Mouse (Mus musculus): ENCODE data around the gene Cd200r2. TPM values are rescaled to one million over a fixed set of nuclear protein-coding genes. Genes with fewer than 3 reads are reported as not detected.

Gene Cd200r2
- polyA plus RNA-seq, 1 experiment from 2014 or later = not detected

DNA sequence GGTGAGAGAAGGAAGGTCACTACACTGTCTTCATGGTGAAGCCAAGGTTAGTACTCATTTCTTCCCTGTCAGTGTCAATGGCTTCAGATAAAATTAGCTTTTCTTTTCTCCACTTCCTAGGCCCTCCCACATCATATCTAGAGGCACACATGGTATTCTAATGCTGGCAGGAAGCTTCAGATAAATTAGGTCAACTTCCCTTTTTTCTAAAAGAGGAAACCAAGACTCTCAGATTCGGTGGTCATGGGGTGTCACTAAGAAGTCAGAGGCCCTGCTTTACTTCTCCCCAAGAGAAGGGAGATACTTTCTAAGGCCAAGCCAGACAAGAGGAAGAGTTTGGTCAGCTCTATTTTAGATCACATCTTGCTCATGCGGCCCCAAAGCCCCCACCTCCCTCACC lies 95.9 kb downstream of the Cd200r2 start:
- no peaks in the 10 kb centered on the region for H3K4me1 ChIP-seq

GRCm38 (mm10) chr16:44964526-44965374 lies 97.9 kb downstream of the Cd200r2 start:
- no peak for ATAC-seq (ENCODE audit: low FRiP score)
- H3K27me3 ChIP-seq = no peaks in the 10 kb centered on the region
- WGBS = 88% methylated on average over 6 of the region's 6 CpGs
- H3K4me1 ChIP-seq = no peaks in the 10 kb centered on the region
- H3K27ac ChIP-seq = no peak overlapping the region
- H3K36me3 ChIP-seq (replicated peaks) = no peaks in the 10 kb centered on the region
- H3K9me3 ChIP-seq = no peaks in the 10 kb centered on the region
- no peak overlapping the region for H3K9ac ChIP-seq
- no peak overlapping the region for H3K4me3 ChIP-seq (replicated peaks)
- H3K4me2 ChIP-seq = no peak overlapping the region

More for the DNA sequence above, 95.9 kb downstream of the Cd200r2 start:
- H3K9me3 ChIP-seq = no peaks in the 10 kb centered on the region
- H3K4me2 ChIP-seq = no peak overlapping the region
- no peaks in the 10 kb centered on the region for H3K36me3 ChIP-seq (replicated peaks)
- H3K4me3 ChIP-seq (replicated peaks) = no peak overlapping the region
- no peak for ATAC-seq (ENCODE audit: low FRiP score)
- H3K9ac ChIP-seq = no peak overlapping the region
- no peaks in the 10 kb centered on the region for H3K27me3 ChIP-seq
- WGBS = 75% methylated on average over 2 of the region's 2 CpGs
- H3K27ac ChIP-seq = no peak overlapping the region

GRCm38 (mm10) chr16:44965428-44965827 lies 98.5 kb downstream of the Cd200r2 start:
- no peaks in the 10 kb centered on the region for H3K9me3 ChIP-seq
- no peak overlapping the region for H3K4me3 ChIP-seq (replicated peaks)
- H3K27ac ChIP-seq = no peak overlapping the region
- H3K36me3 ChIP-seq (replicated peaks) = no peaks in the 10 kb centered on the region
- H3K27me3 ChIP-seq = no peaks in the 10 kb centered on the region
- 92% methylated on average over 8 of the region's 8 CpGs for WGBS
- H3K4me2 ChIP-seq = no peak overlapping the region
- no peaks in the 10 kb centered on the region for H3K4me1 ChIP-seq
- ATAC-seq (ENCODE audit: low FRiP score) = no peak
- no peak overlapping the region for H3K9ac ChIP-seq

Other genes starting within 250 kb of the Cd200r2 start
- gene Nepro, start 142.8 kb upstream of the Cd200r2 start, polyA plus RNA-seq (2016; fragmentation: Nextera tagmentation; extraction: Ambion mirVana) = 9.9 and 10.4 TPM in 2 replicates
- 33.1 and 36.8 TPM in 2 replicates for gene Gtpbp8, start 120.7 kb upstream of the Cd200r2 start, polyA plus RNA-seq (2016; fragmentation: Nextera tagmentation; extraction: Ambion mirVana)
- gene Cd200r1, start 101.4 kb upstream of the Cd200r2 start, polyA plus RNA-seq (2016; fragmentation: Nextera tagmentation; extraction: Ambion mirVana) = 0.47 and 0.49 TPM in 2 replicates
- 0.26 TPM in 1 of 2 replicates, not detected in the other for gene Cd200r4, start 55.4 kb upstream of the Cd200r2 start, polyA plus RNA-seq (2016; fragmentation: Nextera tagmentation; extraction: Ambion mirVana)
- not detected in 2 replicates for gene Cd200r3, start 76.6 kb downstream of the Cd200r2 start, polyA plus RNA-seq (2016; fragmentation: Nextera tagmentation; extraction: Ambion mirVana)
- gene Ccdc80, start 226.3 kb downstream of the Cd200r2 start, polyA plus RNA-seq (2016; fragmentation: Nextera tagmentation; extraction: Ambion mirVana) = 9.8 and 10.9 TPM in 2 replicates

Measured in forebrain, embryonic 12.5 days (tissue).